Mouse (Mus musculus): ENCODE measurements around the gene Hmgcr. TPM values are rescaled to one million over a fixed set of nuclear protein-coding genes. Genes with fewer than 3 reads are reported as not detected.

The Hmgcr gene
- polyA plus RNA-seq (2017; shearing (Covaris generic)): 80.4 TPM

GRCm38 (mm10) chr13:96670406-96671077 lies at the start of gene Hmgcr:
Gene Hmgcr, minus strand, starts transcription at chr13:96670936.

Other genes starting within 250 kb of the Hmgcr start
- gene Ankdd1b, start 199.7 kb downstream of the Hmgcr start, polyA plus RNA-seq (2017; shearing (Covaris generic)): not detected
- gene Gm17622, start 180.2 kb downstream of the Hmgcr start, polyA plus RNA-seq (2017; shearing (Covaris generic)): not detected
- gene Polk, start 128.4 kb downstream of the Hmgcr start, polyA plus RNA-seq (2017; shearing (Covaris generic)): 22.6 TPM
- gene Col4a3bp, start 128.3 kb downstream of the Hmgcr start, polyA plus RNA-seq (2017; shearing (Covaris generic)): 15.1 TPM
- gene Ankrd31, start 77.3 kb upstream of the Hmgcr start, polyA plus RNA-seq (2017; shearing (Covaris generic)): not detected

All from inflammation-experienced regulatory T-cells, adult 16 weeks (primary cell).